Mouse (Mus musculus): Measurements from ENCODE around the gene Xkrx.
"Not testable (repeated sequence)": the region's sequence is repeated elsewhere in the genome, so short reads cannot be mapped to it uniquely, and the experiment has no call there.

Xkrx gene

GRCm38 (mm10) chrX:134162043-134162720, at the start of gene Xkrx:
Gene Xkrx (minus strand): TSS chrX:134162076.
- DNase-seq (ENCODE audit: low spot score), result no peak

- no peak for DNase-seq (ENCODE audit: low spot score)
These were observed 49.3 kb upstream of the Xkrx start for GRCm38 (mm10) chrX:134211151-134211642.

- no peak for DNase-seq (ENCODE audit: low spot score)
These were observed 46.6 kb upstream of the Xkrx start for GRCm38 (mm10) chrX:134208491-134208890.

GRCm38 (mm10) chrX:134187201-134187600, 25.3 kb upstream of the Xkrx start, which contains the start of gene Arl13a:
Gene Arl13a (plus strand): TSS chrX:134187501.
- DNase-seq (ENCODE audit: low spot score), result not testable (repeated sequence)

- no peak for DNase-seq (ENCODE audit: low spot score)
These were observed 12.8 kb upstream of the Xkrx start for GRCm38 (mm10) chrX:134174699-134175098.

GRCm38 (mm10) chrX:134170584-134170983, 8.7 kb upstream of the Xkrx start:
- no peak for DNase-seq (ENCODE audit: low spot score)

GRCm38 (mm10) chrX:134163484-134163883, 1.6 kb upstream of the Xkrx start:
- DNase-seq (ENCODE audit: low spot score), result no peak

- DNase-seq (ENCODE audit: low spot score), result no peak
These were observed 950 bp upstream of the Xkrx start for GRCm38 (mm10) chrX:134162826-134163225.

- DNase-seq (ENCODE audit: low spot score), result no peak
These were observed 1.4 kb downstream of the Xkrx start for GRCm38 (mm10) chrX:134160442-134160841.

GRCm38 (mm10) chrX:134158151-134158550, 3.7 kb downstream of the Xkrx start:
- no peak for DNase-seq (ENCODE audit: low spot score)

GRCm38 (mm10) chrX:134141986-134142385, 19.9 kb downstream of the Xkrx start:
- no peak for DNase-seq (ENCODE audit: low spot score)

- no peak for DNase-seq (ENCODE audit: low spot score)
These were observed 20.3 kb downstream of the Xkrx start for GRCm38 (mm10) chrX:134141551-134141950.

GRCm38 (mm10) chrX:134140024-134140423, 21.9 kb downstream of the Xkrx start:
- no peak for DNase-seq (ENCODE audit: low spot score)

GRCm38 (mm10) chrX:134133821-134134220, 28.1 kb downstream of the Xkrx start:
- no peak for DNase-seq (ENCODE audit: low spot score)

GRCm38 (mm10) chrX:134132295-134132694, 29.6 kb downstream of the Xkrx start:
- no peak for DNase-seq (ENCODE audit: low spot score)

GRCm38 (mm10) chrX:134128549-134128948, 33.3 kb downstream of the Xkrx start:
- no peak for DNase-seq (ENCODE audit: low spot score)

GRCm38 (mm10) chrX:134116417-134116816, 45.5 kb downstream of the Xkrx start:
- no peak for DNase-seq (ENCODE audit: low spot score)

- no peak for DNase-seq (ENCODE audit: low spot score)
These were observed 50.1 kb downstream of the Xkrx start for GRCm38 (mm10) chrX:134111767-134112166.

- DNase-seq (ENCODE audit: low spot score), result no peak
These were observed 59.2 kb downstream of the Xkrx start for GRCm38 (mm10) chrX:134102641-134103040.

All from spleen, adult 12 weeks (tissue).